Mouse (Mus musculus): ENCODE results near the gene Bcr. TPM values are rescaled to one million over a fixed set of nuclear protein-coding genes. Genes with fewer than 3 reads are reported as not detected.
A peak's percentile ranks its signal among the peaks of the same experiment; 100 is the strongest.

Bcr gene
- polyA plus RNA-seq, 1 experiment = 20.8 TPM

GRCm38 (mm10) chr10:75145221-75145620 is 84.8 kb downstream of the Bcr start:
- H3K4me3 ChIP-seq (replicated peaks) = peak overlapping the region; percentile 38
- peaks cover 80% of the 10 kb centered on the region for H3K4me1 ChIP-seq
- peaks cover 99% of the 10 kb centered on the region for H3K36me3 ChIP-seq (replicated peaks; ENCODE audit: low read length)
- no peaks in the 10 kb centered on the region for H3K9me3 ChIP-seq
- TF ChIP-seq FLI1 (IDR thresholded peaks at IDR 0.05; ENCODE audit: low read length) = no peak
- TF ChIP-seq GATA1 (IDR thresholded peaks at IDR 0.05; ENCODE audit: borderline replicate concordance, low read length) = no peak
- H3K27me3 ChIP-seq (replicated peaks) = no peaks in the 10 kb centered on the region

DNA sequence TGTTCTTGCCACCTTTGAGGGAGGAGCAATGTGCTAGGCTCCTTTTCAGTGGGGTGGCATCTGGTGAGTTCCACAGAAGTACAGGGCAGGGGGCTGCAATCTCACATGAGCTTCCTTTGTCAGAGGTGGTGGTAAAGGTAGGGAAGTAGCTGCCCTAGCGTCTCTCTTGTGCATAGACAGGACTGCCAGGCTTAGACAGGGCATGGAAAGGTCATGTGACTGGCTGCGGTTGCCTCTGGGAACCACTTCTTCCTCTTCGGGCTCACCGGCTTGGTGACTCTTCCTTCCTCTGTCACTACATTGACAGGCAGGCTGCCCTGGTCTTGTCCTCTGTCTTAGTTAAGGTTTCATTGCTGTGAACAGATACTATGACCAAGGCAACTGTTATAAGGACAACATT is 85.6 kb downstream of the Bcr start:
- no peaks in the 10 kb centered on the region for H3K27me3 ChIP-seq (replicated peaks)
- H3K4me1 ChIP-seq = peaks cover 80% of the 10 kb centered on the region
- peaks cover 99% of the 10 kb centered on the region for H3K36me3 ChIP-seq (replicated peaks; ENCODE audit: low read length)
- H3K4me3 ChIP-seq (replicated peaks) = peak overlapping the region; percentile 68
- TF ChIP-seq FLI1 (IDR thresholded peaks at IDR 0.05; ENCODE audit: low read length) = peak; percentile 15; the same call in 1 of the 2 replicates
- no peak for TF ChIP-seq GATA1 (IDR thresholded peaks at IDR 0.05; ENCODE audit: borderline replicate concordance, low read length)
- no peaks in the 10 kb centered on the region for H3K9me3 ChIP-seq

- H3K36me3 ChIP-seq (replicated peaks; ENCODE audit: low read length) = peaks cover 97% of the 10 kb centered on the region
- H3K4me3 ChIP-seq (replicated peaks) = peak overlapping the region; percentile 26
- H3K27me3 ChIP-seq (replicated peaks) = no peaks in the 10 kb centered on the region
- peaks cover 82% of the 10 kb centered on the region for H3K4me1 ChIP-seq
- no peak for TF ChIP-seq GATA1 (IDR thresholded peaks at IDR 0.05; ENCODE audit: borderline replicate concordance, low read length)
- TF ChIP-seq FLI1 (IDR thresholded peaks at IDR 0.05; ENCODE audit: low read length) = no peak
- H3K9me3 ChIP-seq = no peaks in the 10 kb centered on the region
Measured at GRCm38 (mm10) chr10:75146619-75147018, 86.2 kb downstream of the Bcr start.

DNA sequence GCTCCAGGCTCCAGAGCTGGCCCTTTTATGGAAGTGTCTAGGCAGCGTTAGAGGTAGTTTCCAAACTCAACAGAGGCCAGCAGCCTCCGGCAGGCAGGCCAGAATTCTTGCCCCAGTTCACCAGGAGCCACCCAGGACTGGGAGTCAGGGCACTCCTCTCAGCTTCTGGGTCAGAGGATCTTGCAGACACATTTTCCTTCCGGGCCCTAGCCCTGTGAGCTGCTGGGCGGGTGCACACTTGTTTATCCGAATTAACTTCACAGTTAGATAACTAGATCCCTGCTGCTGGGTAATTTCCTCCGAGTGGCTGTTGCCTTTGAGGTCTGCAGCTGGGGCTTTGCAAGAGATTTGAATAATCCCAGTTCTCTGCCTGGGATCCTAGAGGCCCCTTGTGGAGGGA is 87.9 kb downstream of the Bcr start:
- TF ChIP-seq FLI1 (IDR thresholded peaks at IDR 0.05; ENCODE audit: low read length) = no peak
- no peak for TF ChIP-seq GATA1 (IDR thresholded peaks at IDR 0.05; ENCODE audit: borderline replicate concordance, low read length)
- peaks cover 95% of the 10 kb centered on the region for H3K36me3 ChIP-seq (replicated peaks; ENCODE audit: low read length)
- H3K9me3 ChIP-seq = no peaks in the 10 kb centered on the region
- peaks cover 77% of the 10 kb centered on the region for H3K4me1 ChIP-seq
- H3K4me3 ChIP-seq (replicated peaks) = no peak overlapping the region
- H3K27me3 ChIP-seq (replicated peaks) = no peaks in the 10 kb centered on the region

- no peak for TF ChIP-seq FLI1 (IDR thresholded peaks at IDR 0.05; ENCODE audit: low read length)
- no peak for TF ChIP-seq GATA1 (IDR thresholded peaks at IDR 0.05; ENCODE audit: borderline replicate concordance, low read length)
- peaks cover 93% of the 10 kb centered on the region for H3K36me3 ChIP-seq (replicated peaks; ENCODE audit: low read length)
- H3K9me3 ChIP-seq = no peaks in the 10 kb centered on the region
- no peak overlapping the region for H3K4me3 ChIP-seq (replicated peaks)
- peaks cover 62% of the 10 kb centered on the region for H3K4me1 ChIP-seq
- no peaks in the 10 kb centered on the region for H3K27me3 ChIP-seq (replicated peaks)
Measured at GRCm38 (mm10) chr10:75150361-75150760, 90.0 kb downstream of the Bcr start.

DNA sequence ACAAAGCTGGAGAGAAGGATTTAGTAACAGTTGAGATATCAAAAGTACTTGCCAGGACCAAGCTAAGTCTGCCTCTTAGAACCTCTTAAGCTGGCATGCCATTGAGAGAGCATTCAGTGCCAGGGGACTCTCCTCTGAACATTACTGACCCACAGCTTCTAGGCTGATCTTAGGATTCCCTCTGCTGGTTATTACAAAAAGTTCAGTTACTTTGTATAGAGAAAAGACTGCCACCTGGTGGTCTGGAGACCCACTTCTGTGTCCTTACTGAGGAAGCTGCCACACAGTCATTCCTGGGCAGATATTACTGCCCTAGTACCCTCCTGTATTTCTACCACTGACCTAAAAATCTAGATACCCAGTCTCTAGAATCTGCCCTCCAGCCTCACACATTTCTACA is 90.9 kb downstream of the Bcr start:
- Histone ChIP-seq H3K9me3 (no peaks in the 10 kb centered on the region), H3K4me1 (peaks cover 53% of the 10 kb centered on the region), H3K27me3 (replicated peaks) (no peaks in the 10 kb centered on the region), H3K4me3 (replicated peaks) (no peak overlapping the region), H3K36me3 (replicated peaks; ENCODE audit: low read length) (peaks cover 93% of the 10 kb centered on the region)
- no peak for TF ChIP-seq FLI1 (IDR thresholded peaks at IDR 0.05; ENCODE audit: low read length)
- no peak for TF ChIP-seq GATA1 (IDR thresholded peaks at IDR 0.05; ENCODE audit: borderline replicate concordance, low read length)

GRCm38 (mm10) chr10:75156835-75157234 is 96.4 kb downstream of the Bcr start:
- Histone ChIP-seq H3K36me3 (replicated peaks; ENCODE audit: low read length) (peaks cover 95% of the 10 kb centered on the region), H3K27me3 (replicated peaks) (no peaks in the 10 kb centered on the region), H3K4me1 (peaks cover 21% of the 10 kb centered on the region), H3K4me3 (replicated peaks) (peak overlapping the region; percentile 42), H3K9me3 (peaks cover under 1% of the 10 kb centered on the region; the same call in 1 of the 2 replicates)
- TF ChIP-seq FLI1 (IDR thresholded peaks at IDR 0.05; ENCODE audit: low read length) (no peak), GATA1 (IDR thresholded peaks at IDR 0.05; ENCODE audit: borderline replicate concordance, low read length) (no peak)

DNA sequence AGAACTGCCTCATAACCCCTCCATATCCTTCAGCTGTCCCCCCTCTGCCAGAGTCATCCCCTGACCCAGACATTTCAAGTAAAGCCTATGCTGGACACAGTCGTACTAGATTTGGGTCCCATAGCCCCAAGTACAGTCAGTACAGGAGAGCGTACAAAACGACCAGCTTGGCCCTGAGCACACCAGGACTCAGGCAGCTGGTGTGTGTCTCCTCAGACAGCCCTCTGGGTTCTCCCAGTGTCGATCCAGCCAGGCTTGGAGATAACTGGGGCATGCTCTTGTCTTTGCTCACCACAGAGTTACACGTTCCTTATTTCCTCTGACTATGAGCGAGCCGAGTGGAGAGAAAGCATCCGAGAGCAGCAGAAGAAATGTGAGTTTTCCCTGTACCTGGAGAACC is 97.3 kb downstream of the Bcr start:
- H3K9me3 ChIP-seq = peaks cover 4% of the 10 kb centered on the region; the same call in 1 of the 2 replicates
- peaks cover 95% of the 10 kb centered on the region for H3K36me3 ChIP-seq (replicated peaks; ENCODE audit: low read length)
- no peak overlapping the region for H3K4me3 ChIP-seq (replicated peaks)
- H3K27me3 ChIP-seq (replicated peaks) = no peaks in the 10 kb centered on the region
- peaks cover 18% of the 10 kb centered on the region for H3K4me1 ChIP-seq
- no peak for TF ChIP-seq GATA1 (IDR thresholded peaks at IDR 0.05; ENCODE audit: borderline replicate concordance, low read length)
- no peak for TF ChIP-seq FLI1 (IDR thresholded peaks at IDR 0.05; ENCODE audit: low read length)

- no peak for TF ChIP-seq FLI1 (IDR thresholded peaks at IDR 0.05; ENCODE audit: low read length)
- no peak for TF ChIP-seq GATA1 (IDR thresholded peaks at IDR 0.05; ENCODE audit: borderline replicate concordance, low read length)
- Histone ChIP-seq H3K4me3 (replicated peaks) (no peak overlapping the region), H3K9me3 (peaks cover 10% of the 10 kb centered on the region), H3K27me3 (replicated peaks) (no peaks in the 10 kb centered on the region), H3K36me3 (replicated peaks; ENCODE audit: low read length) (peaks cover 99% of the 10 kb centered on the region), H3K4me1 (peaks cover 18% of the 10 kb centered on the region)
Measured at GRCm38 (mm10) chr10:75158356-75158755, 98.0 kb downstream of the Bcr start.

DNA sequence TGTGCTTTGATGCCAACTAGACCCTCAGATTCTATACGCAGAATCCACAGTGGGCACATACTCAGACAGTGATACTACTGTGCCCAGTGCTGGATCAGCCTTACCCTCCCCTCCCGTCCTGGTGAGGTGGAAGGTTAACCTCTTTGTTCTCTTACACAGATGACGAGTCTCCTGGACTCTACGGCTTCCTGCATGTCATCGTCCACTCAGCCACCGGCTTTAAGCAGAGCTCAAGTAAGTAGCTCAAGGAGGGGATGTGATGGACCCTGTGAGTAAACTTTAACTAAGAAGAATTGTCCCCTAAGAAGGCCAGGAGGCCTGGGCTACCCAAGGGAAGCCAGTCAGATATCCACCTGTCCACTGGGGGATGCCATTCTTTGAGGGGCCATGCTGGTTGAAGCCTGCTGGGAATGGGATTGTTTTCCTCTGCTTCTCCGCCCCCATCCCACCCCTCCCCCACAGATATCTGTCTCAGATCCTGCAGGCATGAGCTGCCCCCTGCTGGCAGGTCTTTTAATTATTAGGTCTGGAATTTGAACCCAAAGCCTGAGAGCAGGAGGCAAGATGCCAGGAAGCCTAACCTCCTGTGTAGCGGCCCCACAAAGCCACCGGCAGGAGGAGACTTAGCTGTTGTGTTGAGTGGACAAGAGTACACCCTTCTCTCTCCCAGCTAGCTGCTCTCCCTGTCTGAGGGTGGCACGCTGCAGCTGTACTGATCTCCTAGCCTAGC is 99.9 kb downstream of the Bcr start:
- H3K9me3 ChIP-seq = peaks cover 18% of the 10 kb centered on the region
- H3K27me3 ChIP-seq (replicated peaks) = no peaks in the 10 kb centered on the region
- peaks cover 23% of the 10 kb centered on the region for H3K4me1 ChIP-seq
- no peak for TF ChIP-seq FLI1 (IDR thresholded peaks at IDR 0.05; ENCODE audit: low read length)
- TF ChIP-seq GATA1 (IDR thresholded peaks at IDR 0.05; ENCODE audit: borderline replicate concordance, low read length) = no peak
- peaks cover 100% of the 10 kb centered on the region for H3K36me3 ChIP-seq (replicated peaks; ENCODE audit: low read length)
- no peak overlapping the region for H3K4me3 ChIP-seq (replicated peaks)
